Mouse (Mus musculus): ENCODE data around the gene Ralgapa2. TPM values are rescaled to one million over a fixed set of nuclear protein-coding genes. Genes with fewer than 3 reads are reported as not detected.
A peak's percentile ranks its signal among the peaks of the same experiment; 100 is the strongest.

Ralgapa2 gene
- total RNA-seq, 2 experiments from 2014 or later = 32.1 to 32.7 TPM

DNA sequence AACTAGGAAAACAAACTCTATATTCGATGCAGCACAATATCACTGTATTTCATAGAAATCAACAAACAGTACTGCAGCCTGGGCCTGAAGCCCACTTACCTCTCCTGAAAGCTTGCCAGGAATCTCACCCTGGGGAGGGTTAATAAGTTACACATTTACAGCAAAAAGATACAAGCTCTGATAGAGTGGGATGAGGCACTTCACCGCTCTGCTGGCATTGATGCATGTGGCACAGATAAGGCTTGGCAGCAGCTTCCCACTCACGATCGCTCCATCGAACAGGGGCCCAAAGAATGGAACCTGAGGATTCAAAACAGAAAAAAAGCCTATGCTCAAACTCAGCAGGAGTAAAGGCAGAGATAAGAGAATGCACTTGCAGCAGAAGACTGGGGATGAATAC lies 197.4 kb downstream of the Ralgapa2 start:
- DNase-seq = no peak
- intact Hi-C loops (cut with DNase I) = no loop called here

DNA sequence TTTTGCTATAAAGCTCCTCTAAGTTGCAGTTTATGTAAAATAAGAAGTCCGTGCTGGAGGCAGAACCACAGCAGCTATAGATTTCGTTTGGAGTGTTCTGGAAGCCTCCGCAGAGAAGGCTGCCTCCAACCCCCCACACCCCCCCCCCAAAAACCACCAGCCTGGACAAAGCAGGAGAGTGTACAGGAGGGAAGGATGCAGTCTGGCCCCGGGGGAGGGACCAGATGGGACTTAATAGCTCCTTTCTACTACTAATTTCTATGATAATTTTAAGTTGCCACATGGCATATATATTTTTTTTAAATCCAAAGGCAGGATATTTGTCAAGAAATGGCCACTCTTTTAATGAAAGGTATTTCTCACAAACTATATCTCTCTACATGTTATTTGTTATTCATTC lies 198.3 kb downstream of the Ralgapa2 start:
- intact Hi-C loops (cut with DNase I) = no loop called here
- DNase-seq = no peak

DNA sequence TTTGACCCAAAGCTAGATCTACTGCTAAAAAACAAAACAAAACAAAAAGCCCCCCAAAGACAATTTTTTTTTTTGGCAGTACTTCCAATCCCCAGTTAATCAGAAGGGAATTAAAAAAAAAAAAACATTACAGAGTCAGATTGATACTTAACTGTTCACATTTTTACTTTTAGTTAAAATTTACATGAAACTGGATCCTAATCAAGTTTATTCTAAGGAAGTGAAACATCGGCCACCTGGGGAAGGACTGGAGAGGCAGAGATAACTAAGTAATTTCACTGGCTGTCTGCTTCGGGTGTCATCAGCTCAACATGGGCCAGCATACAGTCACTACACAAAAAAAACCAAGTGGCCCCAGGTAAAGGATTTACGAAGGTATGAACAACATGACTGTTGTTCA lies 201.4 kb downstream of the Ralgapa2 start:
- no peak for DNase-seq
- intact Hi-C loops (cut with DNase I) = no loop called here

DNA sequence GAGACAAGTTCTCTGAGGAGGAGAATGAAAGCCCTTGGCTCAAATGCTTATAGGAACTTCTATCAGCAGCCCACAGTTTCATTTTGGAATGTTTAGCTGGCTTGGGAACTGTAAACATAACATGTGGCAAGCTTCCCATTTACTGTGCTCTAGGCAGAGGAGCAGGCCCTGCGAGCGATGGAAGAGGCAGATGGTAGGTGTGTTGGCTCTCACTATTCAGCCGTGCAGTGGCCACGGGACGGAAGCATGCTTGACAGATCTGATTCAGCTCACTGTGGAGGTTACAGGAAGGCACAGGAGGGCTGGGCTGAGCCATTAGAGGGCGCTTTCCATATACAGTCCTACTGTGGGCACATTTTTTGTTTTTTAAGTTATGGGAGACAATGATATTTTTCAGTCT lies 201.9 kb downstream of the Ralgapa2 start:
- intact Hi-C loops (cut with DNase I) = no loop called here
- no peak for DNase-seq

- DNase-seq = no peak
- intact Hi-C loops (cut with DNase I) = no loop called here
Observed at GRCm38 (mm10) chr2:146309413-146309812, 202.7 kb downstream of the Ralgapa2 start.

GRCm38 (mm10) chr2:146307060-146307459 lies 205.1 kb downstream of the Ralgapa2 start:
- no peak for DNase-seq
- intact Hi-C loops (cut with DNase I) = no loop called here

GRCm38 (mm10) chr2:146302094-146302699 lies 209.9 kb downstream of the Ralgapa2 start:
- intact Hi-C loops (cut with DNase I) = no loop called here
- no peak for DNase-seq

GRCm38 (mm10) chr2:146300500-146301020 lies 211.6 kb downstream of the Ralgapa2 start:
- no peak for DNase-seq
- intact Hi-C loops (cut with DNase I) = no loop called here

DNA sequence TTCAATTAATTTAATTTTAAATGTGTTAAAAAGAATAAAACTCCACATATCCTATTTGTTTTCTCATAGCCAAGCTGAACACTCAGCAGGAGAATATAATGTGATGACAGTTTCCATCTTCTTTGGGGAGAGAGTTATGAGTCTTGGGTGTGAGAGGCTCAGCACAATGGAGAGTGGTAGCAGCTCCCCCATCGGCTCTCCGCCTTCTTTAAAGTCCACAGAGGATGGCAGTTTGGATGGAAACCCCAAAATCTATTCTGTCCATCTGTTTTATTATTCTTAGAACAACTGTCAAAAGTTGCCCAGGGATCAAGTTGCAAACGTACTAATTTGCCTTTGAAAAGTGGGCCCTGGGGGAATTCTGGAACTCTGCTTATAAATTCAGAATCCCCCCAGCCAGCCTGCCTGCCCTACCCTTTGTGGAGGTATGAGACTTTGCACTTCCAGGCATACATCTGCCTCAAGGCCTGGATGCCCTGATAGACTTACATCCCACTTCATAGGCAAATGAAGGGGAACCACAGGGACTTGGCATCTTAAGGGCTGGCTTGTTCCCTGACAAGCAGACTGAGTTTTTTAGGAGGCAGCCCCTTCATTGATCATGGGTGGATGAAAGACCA lies 212.2 kb downstream of the Ralgapa2 start:
- intact Hi-C loops (cut with DNase I) = no loop called here
- no peak for DNase-seq

GRCm38 (mm10) chr2:146293538-146293937 lies 218.6 kb downstream of the Ralgapa2 start:
- intact Hi-C loops (cut with DNase I) = no loop called here
- no peak for DNase-seq

DNA sequence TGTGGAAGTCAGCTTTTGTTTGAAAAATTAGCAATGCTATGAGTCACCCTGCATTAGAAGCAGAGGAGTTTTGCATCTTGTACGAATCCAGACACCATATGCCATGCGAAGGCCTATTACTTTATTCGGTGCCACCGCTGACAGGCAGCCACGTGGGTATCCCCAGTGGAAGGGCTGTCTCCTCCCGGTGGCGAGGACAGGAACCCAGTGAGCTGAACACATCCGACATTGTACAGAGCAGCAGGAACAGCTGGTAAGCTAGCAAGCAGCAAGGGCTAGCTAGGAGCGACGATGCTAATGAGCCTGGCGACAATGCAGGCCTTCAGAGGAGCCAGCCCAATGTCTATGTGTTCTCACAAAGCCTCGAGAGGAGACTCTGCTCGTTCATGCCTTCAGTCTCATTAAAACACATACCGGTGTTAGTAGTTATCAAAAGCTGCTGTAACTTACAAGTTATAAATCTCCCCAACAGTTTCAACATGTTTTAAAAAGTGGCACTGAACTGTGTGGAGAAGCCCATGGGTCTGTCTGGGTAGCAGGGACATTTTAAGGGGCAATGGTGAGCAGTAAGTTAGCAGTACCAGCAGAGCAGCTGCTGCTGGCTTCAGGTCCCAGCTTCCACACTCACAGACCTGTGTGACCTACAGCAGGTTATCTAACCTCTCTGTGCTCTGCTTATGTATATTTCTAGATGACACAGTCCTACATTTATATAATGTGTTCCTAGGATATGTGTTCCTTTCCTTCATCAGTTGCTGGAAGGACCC lies 221.1 kb downstream of the Ralgapa2 start:
- DNase-seq = no peak
- intact Hi-C loops (cut with DNase I) = no loop called here

GRCm38 (mm10) chr2:146290366-146290765 lies 221.8 kb downstream of the Ralgapa2 start:
- intact Hi-C loops (cut with DNase I) = no loop called here
- no peak for DNase-seq

DNA sequence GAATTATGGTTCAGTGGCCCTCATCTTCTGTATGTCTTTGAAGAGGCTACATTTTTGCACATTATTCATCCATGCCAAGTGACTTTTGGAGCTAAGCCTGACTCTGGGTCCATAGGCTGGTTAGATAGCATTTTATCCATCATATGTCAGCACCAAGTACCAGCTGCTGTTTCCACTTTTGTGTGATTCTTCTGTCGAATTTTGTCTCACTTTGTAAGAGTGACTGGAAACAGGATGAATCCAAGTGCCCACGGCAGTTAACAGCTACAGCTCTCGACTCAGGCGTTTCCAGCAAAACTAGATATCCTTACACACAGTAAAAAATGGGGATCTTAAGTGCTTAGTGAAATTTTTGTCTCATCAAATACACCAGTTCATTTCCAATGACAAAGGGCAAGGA lies 222.8 kb downstream of the Ralgapa2 start:
- no peak for DNase-seq
- intact Hi-C loops (cut with DNase I) = no loop called here

- intact Hi-C loops (cut with DNase I) = no loop called here
- DNase-seq = no peak
Observed at GRCm38 (mm10) chr2:146288326-146288725, 223.8 kb downstream of the Ralgapa2 start.

DNA sequence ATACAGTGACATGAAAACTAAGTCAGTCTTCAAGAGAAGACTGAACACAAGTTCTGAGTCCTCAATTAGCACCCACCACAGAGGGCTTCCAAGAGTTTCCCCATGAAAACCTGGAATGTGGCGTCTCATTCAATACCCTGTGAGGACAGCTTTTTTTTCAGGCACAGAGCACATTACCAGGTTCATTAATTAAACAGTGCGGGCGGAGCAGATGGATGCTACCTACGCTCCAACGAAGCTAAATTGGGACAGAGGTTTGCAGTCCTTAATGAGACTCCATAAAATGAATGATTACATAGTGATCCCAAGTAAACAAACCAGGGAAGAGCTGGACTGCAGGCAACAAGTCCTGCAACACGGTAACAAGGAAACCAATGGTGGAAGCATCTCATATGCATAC lies 224.6 kb downstream of the Ralgapa2 start:
- DNase-seq = no peak
- intact Hi-C loops (cut with DNase I) = no loop called here

DNA sequence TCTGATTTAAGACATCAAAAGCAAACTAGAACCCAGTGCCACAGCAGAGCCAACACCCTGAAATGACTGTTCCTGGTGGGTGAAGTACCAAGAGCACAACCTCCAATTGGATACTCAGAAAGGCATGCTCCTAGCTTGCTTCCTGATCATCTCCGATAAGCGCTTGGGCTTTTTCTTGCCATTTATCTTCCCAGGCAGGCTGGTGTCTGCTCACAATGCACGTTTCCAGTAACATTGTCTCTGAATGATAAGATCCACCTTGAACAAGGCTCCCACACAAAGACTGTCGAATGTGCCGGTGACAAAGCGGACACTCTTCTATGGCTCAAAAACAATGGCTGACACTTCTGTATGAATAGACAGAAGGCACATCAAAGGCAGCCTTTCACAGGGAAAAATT lies 230.8 kb downstream of the Ralgapa2 start:
- intact Hi-C loops (cut with DNase I) = no loop called here
- DNase-seq = no peak

- intact Hi-C loops (cut with DNase I) = no loop called here
- no peak for DNase-seq
Observed at GRCm38 (mm10) chr2:146280921-146281274, 231.2 kb downstream of the Ralgapa2 start.

GRCm38 (mm10) chr2:146280221-146280920 lies 231.8 kb downstream of the Ralgapa2 start:
- intact Hi-C loops (cut with DNase I) = no loop called here
- DNase-seq = no peak

DNA sequence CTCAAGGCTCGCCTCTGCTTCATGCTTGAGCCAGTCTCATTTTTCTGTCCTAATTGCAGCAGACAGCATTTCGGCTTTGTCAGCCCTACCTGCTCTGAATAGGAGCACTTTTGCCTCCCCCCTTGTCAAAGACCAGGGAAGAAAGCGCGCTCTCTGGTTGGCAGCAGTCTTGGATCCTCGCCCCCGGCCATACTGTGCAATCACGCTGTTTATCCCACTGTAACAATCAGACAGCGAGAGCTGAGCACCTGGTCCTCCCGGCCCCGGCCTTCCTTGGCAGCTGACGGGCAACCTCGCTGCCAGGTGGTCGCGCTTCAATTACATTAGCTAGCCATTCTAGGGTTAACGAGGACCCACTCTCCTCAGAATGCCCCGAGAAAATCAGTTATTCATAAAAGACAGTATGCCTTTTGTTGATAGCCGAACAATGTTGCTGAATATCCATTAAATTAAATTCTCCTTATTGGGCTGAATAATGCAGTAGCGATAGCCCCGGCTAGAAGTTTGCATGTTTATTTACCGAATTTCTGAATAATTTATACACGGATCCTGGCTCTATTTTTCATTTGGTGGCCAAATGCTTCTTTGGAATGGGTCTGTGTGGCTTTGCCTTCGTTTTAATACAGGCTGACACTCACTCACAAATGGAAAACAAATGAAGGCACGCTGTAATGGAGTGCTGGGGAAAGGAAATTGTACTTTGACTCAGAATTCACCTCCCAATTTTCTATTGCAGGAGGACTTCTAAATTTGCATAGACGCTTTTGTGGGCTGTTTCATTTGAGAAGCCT lies 232.5 kb downstream of the Ralgapa2 start:
- DNase-seq = no peak
- intact Hi-C loops (cut with DNase I) = no loop called here

- peak; percentile 36 to 55 for DNase-seq
Observed at GRCm38 (mm10) chr2:146278381-146278780, 233.8 kb downstream of the Ralgapa2 start.

GRCm38 (mm10) chr2:146266539-146266938 lies 245.6 kb downstream of the Ralgapa2 start:
- intact Hi-C loops (cut with DNase I) = no loop called here

More at GRCm38 (mm10) chr2:146278381-146278780, 233.8 kb downstream of the Ralgapa2 start:
- intact Hi-C loops (cut with DNase I) = no loop called here

More at GRCm38 (mm10) chr2:146266539-146266938, 245.6 kb downstream of the Ralgapa2 start:
- no peak for DNase-seq
